Mouse (Mus musculus): Measurements from ENCODE around the gene Nudt16l1. TPM values are rescaled to one million over a fixed set of nuclear protein-coding genes. Genes with fewer than 3 reads are reported as not detected.

Nudt16l1 gene
- polyA plus RNA-seq, 1 experiment = 70.3 TPM

GRCm38 (mm10) chr16:4906559-4906958, 32.0 kb upstream of the Nudt16l1 start:
- no peak overlapping the region for H3K4me3 ChIP-seq (ENCODE audit: extremely low read depth, insufficient read depth, insufficient read length)
- peaks cover 11% of the 10 kb centered on the region for H3K36me3 ChIP-seq (ENCODE audit: control insufficient read depth, insufficient read depth, low read length)
- TF ChIP-seq POLR2A (IDR thresholded peaks at IDR 0.05; ENCODE audit: low read depth, low read length) (no peak), CTCF (IDR thresholded peaks at IDR 0.05; ENCODE audit: extremely low read depth, insufficient read depth, insufficient read length, insufficient replicate concordance) (no peak)
- H3K27me3 ChIP-seq (ENCODE audit: control insufficient read depth, insufficient read depth, low read length) = no peaks in the 10 kb centered on the region
- peaks cover 8% of the 10 kb centered on the region; the same call in 1 of the 2 replicates for H3K4me1 ChIP-seq (ENCODE audit: control insufficient read depth, insufficient read depth, insufficient read length)
- DNase-seq (ENCODE audit: low read depth in 1 of 2, low spot score in 2 of 2) = no peak
- no peak overlapping the region for H3K27ac ChIP-seq (ENCODE audit: insufficient read depth, low read length)

GRCm38 (mm10) chr16:4907386-4907785, 31.2 kb upstream of the Nudt16l1 start:
- Histone ChIP-seq H3K4me3 (ENCODE audit: extremely low read depth, insufficient read depth, insufficient read length) (no peak overlapping the region), H3K27ac (ENCODE audit: insufficient read depth, low read length) (peak overlapping the region; percentile 52), H3K36me3 (ENCODE audit: control insufficient read depth, insufficient read depth, low read length) (peaks cover 12% of the 10 kb centered on the region), H3K4me1 (ENCODE audit: control insufficient read depth, insufficient read depth, insufficient read length) (peaks cover 9% of the 10 kb centered on the region), H3K27me3 (ENCODE audit: control insufficient read depth, insufficient read depth, low read length) (no peaks in the 10 kb centered on the region)
- WGBS = 67% methylated on average over 2 of the region's 2 CpGs
- no peak for DNase-seq (ENCODE audit: low read depth in 1 of 2, low spot score in 2 of 2)
- TF ChIP-seq CTCF (IDR thresholded peaks at IDR 0.05; ENCODE audit: extremely low read depth, insufficient read depth, insufficient read length, insufficient replicate concordance) (no peak), POLR2A (IDR thresholded peaks at IDR 0.05; ENCODE audit: low read depth, low read length) (no peak)

GRCm38 (mm10) chr16:4907972-4908371, 30.6 kb upstream of the Nudt16l1 start:
- TF ChIP-seq POLR2A (IDR thresholded peaks at IDR 0.05; ENCODE audit: low read depth, low read length) (no peak), CTCF (IDR thresholded peaks at IDR 0.05; ENCODE audit: extremely low read depth, insufficient read depth, insufficient read length, insufficient replicate concordance) (no peak)
- peak; percentile 63 to 70 for DNase-seq (ENCODE audit: low read depth in 1 of 2, low spot score in 2 of 2)
- WGBS = 10% methylated on average over 4 of the region's 5 CpGs
- Histone ChIP-seq H3K4me1 (ENCODE audit: control insufficient read depth, insufficient read depth, insufficient read length) (peaks cover 15% of the 10 kb centered on the region), H3K27me3 (ENCODE audit: control insufficient read depth, insufficient read depth, low read length) (no peaks in the 10 kb centered on the region), H3K27ac (ENCODE audit: insufficient read depth, low read length) (no peak overlapping the region; the same call in 1 of the 2 replicates), H3K4me3 (ENCODE audit: extremely low read depth, insufficient read depth, insufficient read length) (no peak overlapping the region), H3K36me3 (ENCODE audit: control insufficient read depth, insufficient read depth, low read length) (peaks cover 12% of the 10 kb centered on the region)

DNA sequence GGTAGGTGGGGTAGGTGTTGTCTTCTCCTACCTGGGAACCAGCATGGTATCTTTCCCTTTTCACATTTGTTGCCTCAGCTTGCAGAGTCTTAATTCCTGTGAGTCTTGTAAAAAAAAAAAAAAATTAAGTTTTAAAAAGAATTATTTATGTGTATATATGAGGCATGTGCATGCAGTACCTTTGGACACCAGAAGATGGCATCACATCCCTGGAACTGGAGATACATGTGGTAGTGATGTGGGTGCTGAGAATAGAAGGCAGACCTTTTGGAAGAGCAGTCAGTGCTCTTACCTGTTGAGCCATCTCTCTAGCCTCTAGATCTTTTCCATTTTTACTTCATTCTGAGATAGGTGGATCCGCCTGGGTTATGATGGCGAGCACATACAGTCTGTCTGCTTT, 28.8 kb upstream of the Nudt16l1 start:
- DNase-seq (ENCODE audit: low read depth in 1 of 2, low spot score in 2 of 2) = no peak
- peaks cover 12% of the 10 kb centered on the region for H3K36me3 ChIP-seq (ENCODE audit: control insufficient read depth, insufficient read depth, low read length)
- H3K4me1 ChIP-seq (ENCODE audit: control insufficient read depth, insufficient read depth, insufficient read length) = peaks cover 22% of the 10 kb centered on the region
- H3K27ac ChIP-seq (ENCODE audit: insufficient read depth, low read length) = no peak overlapping the region
- H3K27me3 ChIP-seq (ENCODE audit: control insufficient read depth, insufficient read depth, low read length) = no peaks in the 10 kb centered on the region
- 100% methylated on average over 2 of the region's 2 CpGs for WGBS
- TF ChIP-seq CTCF (IDR thresholded peaks at IDR 0.05; ENCODE audit: extremely low read depth, insufficient read depth, insufficient read length, insufficient replicate concordance) = no peak
- no peak for TF ChIP-seq POLR2A (IDR thresholded peaks at IDR 0.05; ENCODE audit: low read depth, low read length)
- no peak overlapping the region for H3K4me3 ChIP-seq (ENCODE audit: extremely low read depth, insufficient read depth, insufficient read length)

DNA sequence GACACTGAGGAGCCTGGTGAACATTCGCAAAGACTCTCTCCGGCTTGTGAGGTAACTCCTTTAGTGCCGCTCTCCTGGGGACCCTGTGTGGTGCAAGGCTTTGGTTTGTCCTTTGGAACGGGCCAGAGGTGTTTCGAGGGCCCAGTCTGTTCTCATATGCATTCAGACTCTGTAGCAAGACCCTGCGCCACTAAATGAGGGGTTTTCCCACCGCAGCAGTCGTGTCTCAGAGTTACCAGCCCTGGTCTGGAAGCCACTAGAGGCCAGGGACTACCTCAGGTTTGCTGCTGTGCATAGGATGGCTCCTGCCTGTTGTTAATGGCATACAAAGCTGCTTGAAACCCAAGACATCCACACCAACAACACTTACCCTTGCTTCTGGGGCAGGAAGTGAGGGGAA, 27.8 kb upstream of the Nudt16l1 start:
- TF ChIP-seq CTCF (IDR thresholded peaks at IDR 0.05; ENCODE audit: extremely low read depth, insufficient read depth, insufficient read length, insufficient replicate concordance) (no peak), POLR2A (IDR thresholded peaks at IDR 0.05; ENCODE audit: low read depth, low read length) (no peak)
- peaks cover 12% of the 10 kb centered on the region for H3K36me3 ChIP-seq (ENCODE audit: control insufficient read depth, insufficient read depth, low read length)
- peaks cover 22% of the 10 kb centered on the region for H3K4me1 ChIP-seq (ENCODE audit: control insufficient read depth, insufficient read depth, insufficient read length)
- no peaks in the 10 kb centered on the region for H3K27me3 ChIP-seq (ENCODE audit: control insufficient read depth, insufficient read depth, low read length)
- WGBS = 94% methylated on average over 8 of the region's 8 CpGs
- no peak for DNase-seq (ENCODE audit: low read depth in 1 of 2, low spot score in 2 of 2)
- H3K27ac ChIP-seq (ENCODE audit: insufficient read depth, low read length) = no peak overlapping the region
- no peak overlapping the region for H3K4me3 ChIP-seq (ENCODE audit: extremely low read depth, insufficient read depth, insufficient read length)

- TF ChIP-seq POLR2A (IDR thresholded peaks at IDR 0.05; ENCODE audit: low read depth, low read length) (no peak), CTCF (IDR thresholded peaks at IDR 0.05; ENCODE audit: extremely low read depth, insufficient read depth, insufficient read length, insufficient replicate concordance) (no peak)
- H3K27ac ChIP-seq (ENCODE audit: insufficient read depth, low read length) = peak overlapping the region; percentile 87
- WGBS = 84% methylated on average over 10 of the region's 10 CpGs
- no peaks in the 10 kb centered on the region for H3K27me3 ChIP-seq (ENCODE audit: control insufficient read depth, insufficient read depth, low read length)
- H3K4me1 ChIP-seq (ENCODE audit: control insufficient read depth, insufficient read depth, insufficient read length) = peaks cover 22% of the 10 kb centered on the region
- H3K36me3 ChIP-seq (ENCODE audit: control insufficient read depth, insufficient read depth, low read length) = peaks cover 14% of the 10 kb centered on the region
- no peak overlapping the region for H3K4me3 ChIP-seq (ENCODE audit: extremely low read depth, insufficient read depth, insufficient read length)
- DNase-seq (ENCODE audit: low read depth in 1 of 2, low spot score in 2 of 2) = no peak
These were observed 26.4 kb upstream of the Nudt16l1 start for GRCm38 (mm10) chr16:4912074-4912648.

All from spleen, adult 2 months (tissue).